Mouse (Mus musculus): ENCODE results near the gene Dynll2.

DNA sequence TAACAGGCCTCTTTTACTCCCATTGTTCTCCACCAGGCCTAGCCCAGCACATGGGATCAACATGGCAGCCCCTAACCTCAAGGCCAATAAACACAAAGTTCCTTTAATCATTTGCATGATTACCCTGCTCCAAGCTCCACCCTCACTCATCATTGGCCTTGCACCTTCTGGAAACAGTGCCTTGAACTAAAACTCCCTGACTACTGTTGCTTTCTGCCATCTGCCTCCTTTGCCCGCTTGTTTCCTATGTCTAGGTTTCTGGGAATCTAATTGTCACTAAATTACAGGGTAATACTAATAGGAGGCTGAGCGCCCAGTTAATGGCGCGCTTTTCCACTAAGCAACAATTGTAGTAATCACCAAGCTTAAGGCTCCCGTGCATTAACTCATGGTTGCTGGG is 44.4 kb upstream of the Dynll2 start:
- TF ChIP-seq POLR2A (IDR thresholded peaks at IDR 0.05; ENCODE audit: borderline replicate concordance, insufficient read depth, low read length) = no peak
- no peak for TF ChIP-seq CTCF (IDR thresholded peaks at IDR 0.05; ENCODE audit: borderline replicate concordance, insufficient read depth, low read depth, low read length)

All from cerebellum, adult 2 months (tissue).